Mouse (Mus musculus) cortical plate, adult 2 months (tissue): ENCODE data around the gene Fbxw2. TPM values are rescaled to one million over a fixed set of nuclear protein-coding genes. Genes with fewer than 3 reads are reported as not detected.
A peak's percentile ranks its signal among the peaks of the same experiment; 100 is the strongest.
"Not testable (repeated sequence)": the region's sequence is repeated elsewhere in the genome, so short reads cannot be mapped to it uniquely, and the experiment has no call there.

ENCODE experiments used
- H3K27ac ChIP-seq: fragments of 200-500 bp; 2 replicates; pipeline ENCODE4 v1.5.1; 2012; ENCODE audit warnings: low read length, control low read depth, inconsistent platforms; ENCODE audit not compliant: insufficient read depth
- H3K4me1 ChIP-seq: fragments of 200-500 bp; 2 replicates; pipeline ENCODE4 v1.6.1; 2011; ENCODE audit warnings: low read length; ENCODE audit not compliant: control insufficient read depth, insufficient read depth
- H3K4me3 ChIP-seq: fragments of 200-500 bp; 2 replicates; pipeline ENCODE4 v1.5.1; 2011; ENCODE audit warnings: mild to moderate bottlenecking, low read length, control low read depth; ENCODE audit not compliant: insufficient read depth
- CTCF ChIP-seq: fragments of 200-500 bp; IDR thresholded peaks from 2 replicates; pipeline ENCODE4 v1.5.1; 2011; ENCODE audit warnings: mild to moderate bottlenecking, control low read depth, low read length; ENCODE audit not compliant: insufficient read depth; ENCODE audit errors: extremely low read depth
- POLR2A ChIP-seq: fragments of 200-500 bp; IDR thresholded peaks from 2 replicates; pipeline ENCODE4 v1.6.1; 2011; ENCODE audit warnings: mild to moderate bottlenecking, low read length, control low read depth; ENCODE audit not compliant: insufficient read depth; ENCODE audit errors: extremely low read depth
- polyA plus RNA-seq: library from polyadenylated mRNA; depleted of rRNA; stranded (reverse); fragments of >200 nt; gene quantifications from 2 replicates; pipeline ENCODE4 v1.2.3, GENCODE M21; 2012

Fbxw2 gene
- polyA plus RNA-seq, 1 experiment, result 83.2 TPM

DNA sequence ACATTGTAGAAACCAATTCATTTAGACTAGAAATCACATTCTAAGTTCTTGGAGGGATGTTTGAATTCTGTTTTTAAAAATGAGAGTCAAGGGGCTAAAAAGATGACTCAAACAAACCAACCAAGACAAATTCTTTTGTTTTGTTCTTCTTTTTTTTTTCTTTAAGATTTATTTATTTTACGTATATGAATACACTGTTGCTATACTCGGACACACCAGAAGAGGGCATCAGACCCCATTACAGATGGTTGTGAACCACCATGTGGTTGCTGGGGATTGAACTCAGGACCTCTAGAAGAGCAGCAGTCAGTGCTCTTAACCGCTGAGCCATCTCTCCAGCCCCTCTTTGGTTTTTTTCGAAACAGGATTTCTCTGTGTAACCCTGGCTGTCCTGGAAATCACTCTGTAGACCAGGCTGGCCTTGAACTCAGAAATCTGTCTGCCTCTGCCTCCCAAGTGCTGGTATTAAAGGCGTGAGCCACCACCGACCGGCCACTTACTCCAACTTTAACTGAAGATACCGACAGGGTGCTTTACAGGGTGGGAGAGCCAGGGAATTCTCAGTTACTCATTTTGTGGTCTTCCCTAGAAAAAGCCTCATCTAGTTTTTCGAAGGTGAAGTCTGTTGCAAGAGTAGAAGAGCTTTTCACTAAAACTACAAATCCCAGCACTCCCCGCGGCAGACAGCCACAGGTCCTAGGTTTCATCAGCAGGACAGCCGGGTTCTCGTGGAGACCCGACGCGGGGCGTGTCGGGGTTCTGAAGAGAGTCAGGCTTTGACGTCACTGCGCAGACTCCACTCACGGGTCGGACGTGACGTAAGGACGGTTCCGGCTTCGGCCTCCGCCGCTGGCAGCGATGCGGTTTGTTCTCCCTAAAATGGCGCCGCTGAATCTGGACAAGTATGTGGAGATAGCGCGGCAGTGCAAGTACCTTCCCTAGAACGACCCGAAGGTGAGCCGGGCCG lies 24.3 kb downstream of the Fbxw2 start:
- peaks cover 7% of the 10 kb centered on the region; the same call in 1 of the 2 replicates for H3K4me1 ChIP-seq
- H3K27ac ChIP-seq, result no peak overlapping the region
- TF ChIP-seq POLR2A (peak; percentile 95), CTCF (no peak)
- H3K4me3 ChIP-seq, result peak overlapping the region; percentile 68

DNA sequence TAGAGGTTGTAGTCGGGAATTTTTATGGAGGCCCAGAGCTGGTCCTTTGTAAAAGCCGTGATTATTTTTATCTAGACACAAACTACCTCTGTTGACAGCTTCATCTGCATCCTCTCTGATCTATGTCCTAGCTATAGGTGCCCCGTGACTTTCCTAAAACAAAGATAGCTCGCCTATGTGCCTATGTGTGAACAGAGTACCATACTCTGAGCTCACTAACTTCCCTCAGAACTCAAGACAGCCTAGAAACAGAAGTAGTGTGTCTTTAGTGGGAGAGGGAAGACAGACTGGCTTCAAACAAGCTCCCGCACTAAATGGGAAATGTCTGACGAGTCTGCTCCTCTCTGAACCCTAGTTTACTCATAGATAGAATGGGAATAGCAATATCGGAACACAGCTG lies 25.7 kb downstream of the Fbxw2 start:
- Histone ChIP-seq H3K4me3 (peak overlapping the region; percentile 48; the same call in 1 of the 2 replicates), H3K27ac (no peak overlapping the region), H3K4me1 (peaks cover 7% of the 10 kb centered on the region; the same call in 1 of the 2 replicates)
- no peak for TF ChIP-seq CTCF
- TF ChIP-seq POLR2A, result no peak

DNA sequence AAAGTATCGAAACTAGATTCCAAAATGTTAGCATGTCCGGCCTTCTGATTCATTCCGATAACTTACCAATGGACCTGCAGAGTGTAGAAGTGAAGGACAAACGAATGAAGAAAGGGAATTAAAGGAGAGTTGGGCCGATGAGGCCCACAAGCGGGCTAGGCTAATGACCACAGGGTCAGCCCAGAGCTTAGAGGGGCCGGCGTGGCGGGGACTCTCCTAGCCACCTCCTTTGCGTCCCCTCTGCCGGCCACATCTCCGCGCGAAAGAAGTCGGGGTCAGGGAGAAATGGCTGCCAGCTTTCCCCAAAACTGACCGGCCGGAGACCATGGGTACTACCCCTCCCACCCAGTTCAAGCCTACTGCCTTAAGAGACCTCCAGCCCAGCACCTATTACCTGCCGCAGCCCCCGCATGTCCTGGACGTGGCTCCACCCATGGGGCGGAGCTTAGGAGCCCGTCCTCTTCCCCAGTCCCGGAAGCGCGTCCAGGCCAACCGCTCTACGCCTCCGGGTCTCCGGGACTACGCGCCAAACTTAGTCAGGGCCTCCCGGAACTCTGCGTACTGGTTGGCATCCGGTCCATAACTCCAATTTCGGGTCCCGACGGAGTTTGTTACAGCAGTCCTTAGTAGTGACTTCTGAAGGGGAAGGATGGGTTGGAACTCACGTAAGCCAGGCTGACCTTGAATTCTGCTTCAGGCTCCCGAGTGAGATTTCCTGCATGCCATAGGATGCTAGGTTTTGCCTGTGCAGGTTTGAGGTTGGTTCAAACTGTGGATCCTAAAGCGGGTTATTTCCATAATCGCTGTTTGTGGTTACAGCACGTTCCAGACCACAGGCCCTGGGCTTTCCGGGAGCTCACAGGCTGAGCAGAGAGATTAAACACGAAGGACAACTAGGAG lies 26.5 kb downstream of the Fbxw2 start, which contains the start of gene Rabepk:
Rabepk (minus strand) TSS at position 556 of the 900 bp plus-strand sequence.
- peaks cover 4% of the 10 kb centered on the region; the same call in 1 of the 2 replicates for H3K4me1 ChIP-seq
- H3K4me3 ChIP-seq, result peak within 1 kb of the TSS; percentile 48
- TF ChIP-seq CTCF (no peak), POLR2A (peak; percentile 67)
- peak within 1 kb of the TSS; percentile 6; the same call in 1 of the 2 replicates for H3K27ac ChIP-seq

DNA sequence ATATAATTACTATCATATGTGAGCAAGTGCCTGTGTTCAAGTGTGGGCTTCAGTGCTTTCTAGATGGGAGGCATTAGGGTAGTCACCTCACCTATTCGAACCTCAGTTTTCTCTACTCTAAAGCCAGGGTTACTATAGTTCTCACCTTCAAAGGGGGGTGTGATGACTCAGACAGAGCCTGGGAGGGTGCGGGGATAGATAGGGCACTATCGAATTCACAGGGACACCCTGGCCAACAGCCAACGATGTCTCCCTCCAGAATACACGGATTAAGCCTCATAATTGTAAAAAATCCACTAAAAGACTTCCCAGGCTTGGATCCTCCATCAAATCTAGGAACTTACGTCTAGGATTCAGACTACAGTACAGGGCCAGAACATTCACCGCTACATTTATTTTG lies 30.7 kb downstream of the Fbxw2 start:
- H3K4me3 ChIP-seq, result no peak overlapping the region
- peaks cover 2% of the 10 kb centered on the region; the same call in 1 of the 2 replicates for H3K4me1 ChIP-seq
- no peak overlapping the region for H3K27ac ChIP-seq
- TF ChIP-seq CTCF (no peak), POLR2A (no peak)

DNA sequence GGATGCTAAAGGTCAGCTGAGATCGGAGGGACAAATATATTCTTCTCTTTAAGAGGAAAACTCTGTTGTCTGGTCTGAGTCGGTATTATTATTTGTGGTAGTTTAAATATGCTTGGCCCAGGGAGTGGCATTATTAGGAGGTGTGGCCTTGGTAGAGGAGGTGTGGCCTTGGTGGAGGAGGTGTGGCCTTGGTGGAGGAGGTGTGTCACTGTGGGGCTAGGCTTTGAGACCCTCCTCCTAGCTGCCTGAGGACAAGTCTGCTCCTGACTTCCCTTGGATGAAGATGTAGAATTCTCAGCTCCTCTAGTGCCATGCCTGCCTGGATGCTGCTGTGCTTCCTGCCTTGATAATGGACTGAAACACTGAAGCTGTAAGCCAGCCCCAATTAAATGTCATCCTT lies 31.6 kb downstream of the Fbxw2 start:
- Histone ChIP-seq H3K4me3 (no peak overlapping the region), H3K27ac (no peak overlapping the region), H3K4me1 (peaks cover 2% of the 10 kb centered on the region; the same call in 1 of the 2 replicates)
- TF ChIP-seq CTCF, result no peak
- no peak for TF ChIP-seq POLR2A

DNA sequence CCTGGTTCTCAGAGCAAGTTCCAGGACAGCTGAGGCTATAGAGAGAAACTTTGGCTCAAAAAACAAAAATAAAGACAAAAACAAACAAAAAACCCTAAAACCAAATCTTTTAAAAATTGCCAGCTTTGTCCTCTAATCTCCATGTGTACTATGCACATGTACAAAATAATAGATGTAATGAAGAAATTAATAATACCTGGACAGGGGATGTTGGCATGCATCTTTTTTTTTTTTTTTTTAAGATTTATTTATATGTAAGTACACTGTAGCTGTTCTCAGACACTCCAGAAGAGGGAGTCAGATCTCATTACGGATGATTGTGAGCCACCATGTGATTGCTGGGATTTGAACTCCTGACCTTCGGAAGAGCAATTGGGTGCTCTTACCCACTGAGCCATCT lies 33.6 kb downstream of the Fbxw2 start:
- H3K27ac ChIP-seq, H3K4me1 ChIP-seq, H3K4me3 ChIP-seq: not testable (repeated sequence)

DNA sequence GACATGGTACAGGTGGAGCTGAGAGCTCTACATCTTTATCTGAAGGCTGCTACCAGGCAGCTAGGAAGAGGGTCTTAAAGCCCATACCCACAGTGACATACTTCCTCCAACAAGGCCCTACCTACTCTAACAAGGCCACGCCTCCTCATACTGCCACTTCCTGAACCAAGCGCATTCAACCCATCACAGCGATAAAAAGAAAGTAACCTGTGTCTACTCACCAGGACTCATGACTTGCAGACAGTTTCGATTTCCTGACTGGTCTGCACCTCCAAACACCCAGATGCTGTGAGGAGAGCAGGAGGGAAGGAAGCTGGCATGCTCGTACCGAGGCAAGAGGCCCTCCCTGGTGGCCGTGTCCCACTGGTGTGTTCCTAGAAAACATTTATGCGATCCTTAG lies 35.8 kb downstream of the Fbxw2 start:
- no peak for TF ChIP-seq POLR2A
- TF ChIP-seq CTCF, result no peak
- no peaks in the 10 kb centered on the region for H3K4me1 ChIP-seq
- H3K27ac ChIP-seq, result no peak overlapping the region
- H3K4me3 ChIP-seq, result no peak overlapping the region

DNA sequence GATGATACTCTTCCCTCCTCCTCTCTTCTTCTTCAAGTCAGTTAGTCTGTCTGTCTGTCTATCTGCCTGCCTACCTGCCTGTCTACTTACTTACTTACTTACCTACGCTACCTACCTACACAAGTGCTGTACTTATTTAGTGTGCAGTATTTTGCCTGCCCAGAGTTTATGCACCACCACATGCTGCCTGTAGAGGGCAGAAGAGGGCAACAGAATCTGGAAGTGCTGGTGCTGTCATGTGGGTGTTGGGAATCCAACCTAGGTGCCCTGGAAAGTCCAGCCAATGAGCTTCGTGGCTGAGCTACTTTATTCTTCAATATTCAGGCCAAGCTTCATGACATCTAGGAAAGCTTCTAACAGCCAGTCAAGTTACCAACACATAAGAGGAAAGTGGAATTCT lies 42.0 kb downstream of the Fbxw2 start:
- Histone ChIP-seq H3K4me1 (no peaks in the 10 kb centered on the region), H3K4me3 (no peak overlapping the region), H3K27ac (no peak overlapping the region)
- TF ChIP-seq CTCF (peak; percentile 73), POLR2A (no peak)

DNA sequence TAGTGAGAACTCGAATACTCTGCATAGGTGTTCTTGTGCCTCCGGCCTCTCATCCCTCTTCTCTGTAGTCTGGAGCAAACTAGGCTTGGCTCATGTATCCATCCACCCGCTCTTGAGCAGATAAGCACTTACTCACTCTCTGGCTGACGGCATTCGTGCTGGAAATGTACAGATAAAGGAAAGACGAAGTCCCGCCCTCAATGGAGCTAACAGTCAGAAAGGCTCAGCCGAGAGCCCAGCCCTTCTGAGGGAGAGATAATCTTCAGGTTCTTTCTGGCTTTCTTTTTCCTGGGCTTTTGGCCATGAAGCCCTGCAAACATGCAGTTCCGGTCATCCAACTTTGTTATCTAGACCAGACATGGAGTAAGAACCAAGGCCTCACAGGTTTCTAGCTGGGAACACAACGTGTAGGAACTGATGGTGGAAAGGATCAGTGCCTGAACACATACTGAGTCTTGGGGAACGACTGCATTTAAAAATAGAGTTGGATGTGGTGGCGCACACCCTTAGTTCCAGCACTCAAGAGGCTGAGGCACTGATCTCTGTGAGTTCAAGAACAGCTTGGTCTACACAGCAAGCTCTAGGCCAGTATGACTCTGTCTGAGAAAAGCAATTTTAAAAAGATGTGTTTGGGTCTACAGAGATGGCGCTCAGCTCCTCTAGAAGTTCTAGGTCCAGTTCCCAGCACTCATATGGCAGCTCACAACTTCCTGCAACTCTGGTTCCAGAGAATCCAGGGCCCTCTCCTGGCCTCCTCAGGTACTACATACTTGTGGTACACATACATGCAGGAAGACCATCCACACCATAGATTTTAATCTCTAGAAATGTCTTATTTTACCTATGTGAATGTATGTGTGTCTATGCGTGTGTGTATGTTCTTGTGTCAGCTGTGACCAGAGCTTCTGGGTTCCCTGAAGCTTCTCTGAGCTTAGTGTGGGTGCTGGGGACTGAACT lies 42.8 kb downstream of the Fbxw2 start:
- no peak overlapping the region for H3K27ac ChIP-seq
- H3K4me1 ChIP-seq, result no peaks in the 10 kb centered on the region
- no peak overlapping the region for H3K4me3 ChIP-seq
- TF ChIP-seq POLR2A (no peak), CTCF (no peak)
